Mouse (Mus musculus) liver, embryonic 14.5 days (tissue): ENCODE data around the gene Tmem219.
"Not testable (repeated sequence)": the region's sequence is repeated elsewhere in the genome, so short reads cannot be mapped to it uniquely, and the experiment has no call there.

ENCODE experiments used
- CTCF ChIP-seq: IDR thresholded peaks from 2 replicates; pipeline ENCODE4 v1.5.1; 2016; ENCODE audit warnings: antibody characterized with exemption, low read depth, control low read depth
- EP300 ChIP-seq: IDR thresholded peaks from 2 replicates; pipeline ENCODE4 v1.6.1; 2016; ENCODE audit warnings: antibody characterized with exemption, low read depth

GRCm38 (mm10) chr7:126899781-126900180, 22.9 kb downstream of the Tmem219 start:
- TF ChIP-seq EP300, CTCF: not testable (repeated sequence)
